Mouse (Mus musculus): ENCODE results near the gene Kremen1.

DNA sequence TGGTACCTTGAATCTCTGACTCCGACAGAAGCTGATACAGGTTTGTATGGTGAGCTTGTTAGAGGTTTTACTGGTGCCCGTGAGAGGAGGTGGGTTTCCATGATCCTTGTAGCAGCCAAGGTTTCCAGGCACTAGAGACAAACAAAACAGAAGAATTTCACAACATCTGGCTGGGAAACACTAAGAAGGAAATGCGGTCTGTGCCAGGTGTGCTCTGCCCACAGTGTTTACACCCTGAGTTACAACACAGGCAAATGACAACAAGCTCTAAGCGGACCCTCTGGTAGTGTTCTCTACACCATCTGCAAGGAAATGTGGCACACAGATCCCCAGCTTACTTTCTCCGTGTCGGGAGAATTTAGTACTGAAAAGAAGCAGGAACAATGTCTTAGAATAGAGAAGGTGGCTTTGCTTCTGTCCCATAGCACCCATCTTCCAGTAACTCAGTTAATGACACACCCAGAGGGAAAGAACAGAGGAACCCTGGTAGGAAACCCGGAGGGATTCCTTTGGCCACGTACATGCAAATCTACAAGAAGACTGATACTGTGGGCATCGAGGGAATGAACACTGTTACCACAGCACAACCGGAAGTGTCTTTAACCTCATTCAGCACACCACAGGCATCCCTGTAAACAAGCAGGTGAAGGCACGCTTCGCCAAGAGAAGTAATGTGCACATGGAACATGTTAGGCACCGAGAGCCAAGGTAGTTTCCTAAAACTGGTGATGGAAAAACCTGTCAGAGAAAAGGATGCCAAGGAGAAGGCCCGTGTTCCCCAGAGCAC is 45.8 kb downstream of the Kremen1 start:
- no peak for TF ChIP-seq CTCF (IDR thresholded peaks at IDR 0.05; ENCODE audit: extremely low read depth, insufficient read depth, insufficient read length, insufficient replicate concordance)
- no peak for TF ChIP-seq POLR2A (IDR thresholded peaks at IDR 0.05; ENCODE audit: low read depth, low read length)

Measured in spleen, adult 2 months (tissue).